Mouse (Mus musculus) olfactory bulb, adult 2 months (tissue): Measurements from ENCODE around the gene Top1.

Source experiments
- CTCF ChIP-seq: fragments of 200-500 bp; IDR thresholded peaks from 2 replicates; pipeline ENCODE4 v1.5.1; 2012; ENCODE audit warnings: low read depth, mild to moderate bottlenecking, low read length, moderate library complexity; ENCODE audit not compliant: insufficient read depth
- POLR2A ChIP-seq: fragments of 200-500 bp; IDR thresholded peaks from 2 replicates; pipeline ENCODE4 v1.6.1; 2012; ENCODE audit warnings: mild to moderate bottlenecking, low read depth, low read length, moderate library complexity; ENCODE audit not compliant: insufficient read depth

- TF ChIP-seq POLR2A (no peak), CTCF (no peak)
Measured at GRCm38 (mm10) chr2:160734331-160734730, 88.6 kb downstream of the Top1 start.
